Comparison of ENCODE assay signal across 8 mouse cellular contexts in genomic region chr17:81668466-81668865, GRCm38 (mm10).
A peak's percentile ranks its signal among the peaks of the same experiment; 100 is the strongest.
DNase-seq lines count a peak whose midpoint lies in the region; ATAC-seq and TF ChIP-seq lines count a peak whose summit lies in the region.

No protein-coding gene starts in this region.

- no peaks in the 10 kb centered on the region for H3K36me3 ChIP-seq in kidney, embryonic 14.5 days (ENCODE audit: control insufficient read depth, insufficient read depth, low read length)
- H3K36me3 ChIP-seq in embryonic facial prominence, embryonic 15.5 days = no peaks in the 10 kb centered on the region
- no peaks in the 10 kb centered on the region for H3K36me3 ChIP-seq in intestine, embryonic 14.5 days (ENCODE audit: control insufficient read depth, insufficient read depth, low read length)
- H3K36me3 ChIP-seq in midbrain, postnatal 0 days (ENCODE audit: insufficient read depth, low read length) = no peaks in the 10 kb centered on the region

- H3K27me3 ChIP-seq in kidney, embryonic 14.5 days (ENCODE audit: control insufficient read depth, insufficient read depth, low read length) = 0 out of 2 replicates have a peak, but pooled peaks cover 4% of the 10 kb centered on the region
- H3K27me3 ChIP-seq in embryonic facial prominence, embryonic 15.5 days = peaks cover 28% of the 10 kb centered on the region
- peaks cover 24% of the 10 kb centered on the region for H3K27me3 ChIP-seq in intestine, embryonic 14.5 days (replicated peaks; ENCODE audit: control insufficient read depth, insufficient read depth, low read length)
- H3K27me3 ChIP-seq in midbrain, postnatal 0 days (ENCODE audit: insufficient read depth, low read length) = peaks cover 8% of the 10 kb centered on the region; the same call in 1 of the 2 replicates

- peak overlapping the region; percentile 90 for H3K4me2 ChIP-seq in kidney, embryonic 14.5 days (replicated peaks; ENCODE audit: low read depth, low read length)
- H3K4me2 ChIP-seq in embryonic facial prominence, embryonic 15.5 days (replicated peaks) = peak overlapping the region; percentile 96
- H3K4me2 ChIP-seq in intestine, embryonic 14.5 days (ENCODE audit: low read length) = peak overlapping the region; percentile 90
- H3K4me2 ChIP-seq in midbrain, postnatal 0 days (ENCODE audit: low read depth, low read length, poor library complexity, severe bottlenecking) = peak overlapping the region; percentile 61

- 6% methylated on average over 2 of the region's 2 CpGs for WGBS in kidney, embryonic 14.5 days
- 3% methylated on average over 2 of the region's 2 CpGs for WGBS in embryonic facial prominence, embryonic 15.5 days
- 8% methylated on average over 2 of the region's 2 CpGs for WGBS in intestine, embryonic 14.5 days
- 5% methylated on average over 2 of the region's 2 CpGs for WGBS in midbrain, postnatal 0 days

- H3K4me1 ChIP-seq in kidney, embryonic 14.5 days (ENCODE audit: control insufficient read depth, insufficient read depth, low read length) = peaks cover 7% of the 10 kb centered on the region; the same call in 1 of the 2 replicates
- H3K4me1 ChIP-seq in embryonic facial prominence, embryonic 15.5 days = peaks cover 9% of the 10 kb centered on the region; the same call in 1 of the 2 replicates
- H3K4me1 ChIP-seq in intestine, embryonic 14.5 days (replicated peaks; ENCODE audit: control insufficient read depth, insufficient read depth, low read length) = peaks cover 11% of the 10 kb centered on the region
- 0 out of 2 replicates have a peak, but pooled peaks cover 10% of the 10 kb centered on the region for H3K4me1 ChIP-seq in midbrain, postnatal 0 days (ENCODE audit: insufficient read depth, low read length)

- peak; percentile 14; the same call in 1 of the 2 replicates for TF ChIP-seq CTCF in midbrain, postnatal 0 days (IDR thresholded peaks at IDR 0.05)

- H3K4me3 ChIP-seq in kidney, embryonic 14.5 days (ENCODE audit: low read length) = peak overlapping the region; percentile 72
- H3K4me3 ChIP-seq in embryonic facial prominence, embryonic 15.5 days (replicated peaks) = peak overlapping the region; percentile 76
- H3K4me3 ChIP-seq in intestine, embryonic 14.5 days (ENCODE audit: low read depth, low read length) = peak overlapping the region; percentile 66
- peak overlapping the region; percentile 77 for H3K4me3 ChIP-seq in midbrain, postnatal 0 days (ENCODE audit: low read depth, low read length)

- H3K27ac ChIP-seq in kidney, embryonic 14.5 days (ENCODE audit: low read depth, low read length) = 0 out of 2 replicates have a peak overlapping the region, but pooled peaks have one; percentile 87
- peak overlapping the region; percentile 86; the same call in 1 of the 2 replicates for H3K27ac ChIP-seq in embryonic facial prominence, embryonic 15.5 days (replicated peaks)
- H3K27ac ChIP-seq in intestine, embryonic 14.5 days (ENCODE audit: low read depth) = no peak overlapping the region
- peak overlapping the region; percentile 96 for H3K27ac ChIP-seq in midbrain, postnatal 0 days (ENCODE audit: low read depth, low read length)

- H3K9me3 ChIP-seq in kidney, embryonic 14.5 days (ENCODE audit: control insufficient read depth, low read length) = no peaks in the 10 kb centered on the region
- no peaks in the 10 kb centered on the region for H3K9me3 ChIP-seq in embryonic facial prominence, embryonic 15.5 days (replicated peaks)
- H3K9me3 ChIP-seq in intestine, embryonic 14.5 days (ENCODE audit: control insufficient read depth, low read length) = no peaks in the 10 kb centered on the region
- no peaks in the 10 kb centered on the region for H3K9me3 ChIP-seq in midbrain, postnatal 0 days (ENCODE audit: low read length)

- no peak for DNase-seq in kidney, adult 18-20 months
- DNase-seq in intestine, embryonic 14.5 days (ENCODE audit: low spot score) = no peak
- peak; percentile 27 for DNase-seq in midbrain, postnatal 0 days (ENCODE audit: low spot score)
- no peak for DNase-seq in cerebellum, adult 9-11 months
- DNase-seq in spleen, adult 12 weeks (ENCODE audit: low spot score) = no peak
- DNase-seq in Muller cell, postnatal 12 days (ENCODE audit: inconsistent ontology term) = no peak

- no peak for ATAC-seq in kidney, embryonic 14.5 days (ENCODE audit: low FRiP score, low TSS enrichment)
- ATAC-seq in embryonic facial prominence, embryonic 15.5 days (ENCODE audit: insufficient number of reproducible peaks, low FRiP score, low TSS enrichment, low read depth) = no peak
- no peak for ATAC-seq in intestine, embryonic 14.5 days (replicated peaks; ENCODE audit: low FRiP score, low TSS enrichment, low read depth)
- ATAC-seq in midbrain, postnatal 0 days (ENCODE audit: low FRiP score) = no peak

- H3K9ac ChIP-seq in kidney, embryonic 14.5 days (ENCODE audit: low read depth, low read length) = peak overlapping the region; percentile 84; the same call in 1 of the 2 replicates
- H3K9ac ChIP-seq in embryonic facial prominence, embryonic 15.5 days = no peak overlapping the region
- H3K9ac ChIP-seq in intestine, embryonic 14.5 days (ENCODE audit: low read length) = 0 out of 2 replicates have a peak overlapping the region, but pooled peaks have one; percentile 25
- H3K9ac ChIP-seq in midbrain, postnatal 0 days (replicated peaks; ENCODE audit: low read length, poor library complexity, severe bottlenecking) = peak overlapping the region; percentile 94; the same call in 1 of the 2 replicates
